Mouse (Mus musculus) heart, adult 2 months (tissue): ENCODE measurements around the gene Mlh1. TPM values are rescaled to one million over a fixed set of nuclear protein-coding genes. Genes with fewer than 3 reads are reported as not detected.

Experiments
- DNase-seq, 2 experiments: peaks; one replicate each; pipeline ENCODE4 v3.0.0; 2021
- H3K27ac ChIP-seq: fragments of 200-600 bp; 2 replicates; pipeline ENCODE4 v1.8.1; 2022
- H3K27me3 ChIP-seq: fragments of 200-500 bp; 2 replicates; pipeline ENCODE4 v1.6.1; 2012; ENCODE audit warnings: mild to moderate bottlenecking, low read length, inconsistent platforms, mixed read lengths; ENCODE audit not compliant: control insufficient read depth, insufficient read depth
- H3K36me3 ChIP-seq: fragments of 200-500 bp; 2 replicates; pipeline ENCODE4 v1.6.1; 2012; ENCODE audit warnings: low read length, inconsistent platforms; ENCODE audit not compliant: control insufficient read depth, insufficient read depth
- H3K4me1 ChIP-seq: fragments of 200-500 bp; 2 replicates; pipeline ENCODE4 v1.6.1; 2011; ENCODE audit warnings: low read length; ENCODE audit not compliant: control insufficient read depth, insufficient read depth
- H3K4me3 ChIP-seq: fragments of 200-600 bp; 2 replicates; pipeline ENCODE4 v1.8.1; 2022
- H3K79me2 ChIP-seq: fragments of 200-500 bp; replicated peaks from 2 replicates; pipeline ENCODE4 v1.6.1; 2012; ENCODE audit warnings: mild to moderate bottlenecking, inconsistent platforms, low read length, moderate library complexity, mixed read lengths; ENCODE audit not compliant: control insufficient read depth, insufficient read depth
- H3K9ac ChIP-seq: fragments of 200-500 bp; 2 replicates; pipeline ENCODE4 v1.6.1; 2012; ENCODE audit warnings: low read depth, mild to moderate bottlenecking, control low read depth, inconsistent platforms, low read length, mixed read lengths
- CTCF ChIP-seq: fragments of 200-600 bp; IDR thresholded peaks from 2 replicates; pipeline ENCODE4 v1.8.1; 2022; ENCODE audit warnings: antibody characterized with exemption, mild to moderate bottlenecking, moderate library complexity
- EP300 ChIP-seq: fragments of 200-500 bp; IDR thresholded peaks from 2 replicates; pipeline ENCODE4 v1.6.1; 2011; ENCODE audit warnings: low read depth, low read length, control low read depth; ENCODE audit not compliant: insufficient read depth
- POLR2A ChIP-seq: fragments of 200-500 bp; IDR thresholded peaks from 2 replicates; pipeline ENCODE4 v1.6.1; 2011; ENCODE audit warnings: mild to moderate bottlenecking, low read depth, low read length, control low read depth; ENCODE audit not compliant: insufficient read depth
- WGBS: fragments of 180-500 bp; shearing (Covaris S2); methylation state at CpG from one replicate; pipeline ENCODE4 v1.1.7; 2018; 5-methylcytosine and 5-hydroxymethylcytosine counted together
- intact Hi-C: fragments of 180-260 bp; cut with DNase I; formaldehyde crosslinking; loops from one replicate; pipeline ENCODE4 v1.15.1; 2025
- polyA plus RNA-seq: library from polyadenylated mRNA; depleted of rRNA; stranded (reverse); fragments of >200 nt; gene quantifications from 2 replicates; pipeline ENCODE4 v1.2.3, GENCODE M21; 2012
- total RNA-seq, 2 experiments: library from RNA; stranded (reverse); gene quantifications; 2 replicates each; pipeline ENCODE4 v1.2.3; 2021

The Mlh1 gene
- total and polyA plus RNA-seq, 3 experiments, result 6.1 to 12.6 (median 7.1) TPM

DNA sequence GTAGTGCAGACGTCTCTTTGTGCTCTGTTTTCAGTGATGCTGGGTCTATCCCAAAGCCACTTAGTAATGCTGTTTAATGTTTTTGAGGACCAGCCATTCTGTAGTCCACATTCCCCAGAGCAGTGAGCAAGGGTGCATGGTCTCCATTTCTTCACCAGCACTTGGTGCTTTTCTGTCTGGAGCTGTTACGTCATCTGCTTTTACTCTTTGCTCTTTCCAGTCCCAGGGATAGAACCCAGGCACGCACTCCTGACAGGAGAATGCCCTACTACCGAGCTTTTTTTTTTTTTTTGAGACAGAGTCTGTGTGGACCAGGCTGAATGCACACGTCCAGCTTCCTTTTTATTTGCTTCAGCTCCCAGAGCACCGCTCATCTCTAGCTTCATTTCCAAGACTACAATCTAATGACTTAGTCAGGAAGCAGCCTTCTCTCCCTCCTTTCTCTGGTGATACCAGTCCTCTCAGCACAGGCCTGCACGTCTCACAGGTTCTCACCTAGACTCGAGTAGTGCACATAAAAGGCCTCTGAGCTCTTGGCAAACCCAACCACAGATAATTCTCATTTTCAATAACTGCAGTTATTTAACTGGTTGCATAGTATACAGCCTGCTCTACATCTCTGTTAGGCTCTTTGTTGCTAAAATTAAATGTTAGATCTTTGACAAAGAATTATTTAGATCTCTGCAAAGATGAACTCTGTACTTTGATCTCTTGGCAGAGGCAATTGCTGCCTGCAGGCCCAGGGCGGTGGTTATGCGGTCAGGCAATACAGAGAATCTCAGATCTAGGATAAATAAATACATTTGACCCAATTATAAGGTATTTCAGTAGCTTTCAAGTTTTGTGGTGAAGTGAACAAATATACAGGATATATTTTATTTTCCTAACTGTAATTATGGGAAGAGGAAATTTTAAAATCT, 60.2 kb downstream of the Mlh1 start:
- no peak overlapping the region for H3K27ac ChIP-seq

DNA sequence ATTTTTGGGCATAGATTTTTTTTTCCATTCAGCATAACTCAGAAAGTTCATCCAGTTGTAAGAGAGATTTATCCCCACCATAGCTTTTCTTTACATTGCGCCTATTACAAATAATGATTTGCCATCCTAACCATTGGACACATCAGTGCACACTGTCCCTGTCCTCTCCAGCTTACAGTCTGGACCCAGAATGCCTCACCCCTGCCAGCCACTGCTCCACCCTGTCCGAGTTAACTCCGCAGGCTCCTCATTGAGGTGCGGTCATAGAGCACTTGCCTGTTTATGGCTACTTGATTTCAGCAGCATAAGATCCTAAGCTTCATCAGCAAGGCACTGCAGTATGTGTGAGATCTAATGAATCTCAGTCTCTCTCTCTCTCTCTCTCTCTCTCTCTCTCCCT, 61.2 kb downstream of the Mlh1 start:
- TF ChIP-seq POLR2A (no peak), EP300 (no peak), CTCF (no peak)
- 88% methylated on average over 4 of the region's 4 CpGs for WGBS
- H3K4me1 ChIP-seq, result peaks cover 3% of the 10 kb centered on the region
- no peak overlapping the region for H3K27ac ChIP-seq
- H3K9ac ChIP-seq, result no peak overlapping the region
- no peaks in the 10 kb centered on the region for H3K27me3 ChIP-seq
- H3K4me3 ChIP-seq, result no peak overlapping the region
- H3K36me3 ChIP-seq, result peaks cover 10% of the 10 kb centered on the region
- no peak for DNase-seq
- H3K79me2 ChIP-seq, result no peaks in the 10 kb centered on the region
- intact Hi-C loops, result no loop called here

More for the DNA sequence above, 60.2 kb downstream of the Mlh1 start:
- Histone ChIP-seq H3K79me2 (no peaks in the 10 kb centered on the region), H3K36me3 (peaks cover 6% of the 10 kb centered on the region), H3K27me3 (no peaks in the 10 kb centered on the region), H3K9ac (no peak overlapping the region), H3K4me1 (no peaks in the 10 kb centered on the region), H3K4me3 (no peak overlapping the region)
- TF ChIP-seq CTCF (no peak), POLR2A (no peak), EP300 (no peak)
- intact Hi-C loops, result no loop called here
- no peak for DNase-seq
- WGBS, result 73% methylated on average over 10 of the region's 10 CpGs

DNA sequence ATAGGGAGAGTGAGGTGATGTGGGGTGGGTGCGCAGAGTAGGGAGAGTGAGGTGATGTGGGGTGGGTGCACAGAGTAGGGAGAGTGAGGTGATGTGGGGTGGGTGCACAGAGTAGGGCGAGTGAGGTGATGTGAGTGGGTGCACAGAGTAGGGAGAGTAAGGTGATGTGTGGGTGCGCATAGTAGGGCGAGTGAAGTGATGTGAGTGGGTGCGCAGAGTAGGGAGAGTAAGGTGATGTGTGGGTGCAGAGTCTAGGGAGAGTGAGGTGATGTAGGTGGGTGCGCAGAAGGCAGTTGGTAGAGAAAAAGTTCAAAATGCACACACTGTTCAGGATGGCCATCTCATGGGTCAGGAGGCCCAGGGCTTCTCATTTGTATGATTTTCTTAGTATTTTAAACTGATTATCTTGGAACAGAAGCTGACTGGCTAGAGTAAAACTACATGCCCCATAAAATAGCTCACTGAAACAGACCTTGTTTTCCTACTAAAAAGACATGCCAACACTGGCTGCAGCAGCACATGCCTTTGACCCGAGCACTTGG, 62.4 kb downstream of the Mlh1 start:
- intact Hi-C loops, result loop anchor here (5.0 kb wide), 2 partner anchors 87 to 117 kb away; no protein-coding TSS in a partner anchor
- no peak overlapping the region for H3K27ac ChIP-seq
- H3K4me1 ChIP-seq, result peaks cover 4% of the 10 kb centered on the region
- no peaks in the 10 kb centered on the region for H3K79me2 ChIP-seq
- H3K27me3 ChIP-seq, result no peaks in the 10 kb centered on the region
- TF ChIP-seq POLR2A (no peak), CTCF (no peak), EP300 (no peak)
- H3K36me3 ChIP-seq, result peaks cover 10% of the 10 kb centered on the region
- H3K4me3 ChIP-seq, result no peak overlapping the region
- WGBS, result 93% methylated on average over 7 of the region's 7 CpGs
- DNase-seq, result no peak
- no peak overlapping the region for H3K9ac ChIP-seq

- peaks cover 12% of the 10 kb centered on the region for H3K36me3 ChIP-seq
- DNase-seq, result no peak
- no peaks in the 10 kb centered on the region for H3K27me3 ChIP-seq
- no peak for TF ChIP-seq CTCF
- no peak for TF ChIP-seq POLR2A
- TF ChIP-seq EP300, result no peak
- H3K27ac ChIP-seq, result peak overlapping the region; percentile 17; the same call in 1 of the 2 replicates
- no peak overlapping the region for H3K9ac ChIP-seq
- H3K4me1 ChIP-seq, result peaks cover 4% of the 10 kb centered on the region
- no peaks in the 10 kb centered on the region for H3K79me2 ChIP-seq
- intact Hi-C loops, result loop anchor here (5.0 kb wide), 2 partner anchors 86 to 116 kb away; no protein-coding TSS in a partner anchor
- WGBS, result 78% methylated on average over 3 of the region's 3 CpGs
- no peak overlapping the region for H3K4me3 ChIP-seq
These were observed 63.4 kb downstream of the Mlh1 start for GRCm38 (mm10) chr9:111208185-111208584.

- intact Hi-C loops, result loop anchor here (5.0 kb wide), 2 partner anchors 85 to 115 kb away; no protein-coding TSS in a partner anchor
- peaks cover 4% of the 10 kb centered on the region for H3K4me1 ChIP-seq
- H3K27ac ChIP-seq, result no peak overlapping the region; the same call in 1 of the 2 replicates
- H3K9ac ChIP-seq, result no peak overlapping the region
- H3K4me3 ChIP-seq, result no peak overlapping the region
- no peaks in the 10 kb centered on the region for H3K27me3 ChIP-seq
- no peak for TF ChIP-seq POLR2A
- DNase-seq, result no peak
- H3K36me3 ChIP-seq, result peaks cover 10% of the 10 kb centered on the region
- 41% methylated on average over 3 of the region's 3 CpGs for WGBS
- H3K79me2 ChIP-seq, result no peaks in the 10 kb centered on the region
These were observed 63.9 kb downstream of the Mlh1 start for GRCm38 (mm10) chr9:111207683-111208082.
